Mouse (Mus musculus) lung, adult 2 months (tissue): ENCODE results near the gene 9230102O04Rik.

Experiments
- CTCF ChIP-seq: fragments of 200-500 bp; IDR thresholded peaks from 2 replicates; pipeline ENCODE4 v1.5.1; 2011; ENCODE audit warnings: mild to moderate bottlenecking, low read length, control low read depth; ENCODE audit not compliant: insufficient read depth
- POLR2A ChIP-seq: fragments of 200-500 bp; IDR thresholded peaks from 2 replicates; pipeline ENCODE4 v1.6.1; 2011; ENCODE audit warnings: low read depth, mild to moderate bottlenecking, control low read depth, low read length, borderline replicate concordance; ENCODE audit errors: extremely low read depth

- TF ChIP-seq POLR2A (no peak), CTCF (no peak)
These were observed 4.7 kb downstream of the 9230102O04Rik start for GRCm38 (mm10) chr2:9884533-9885216.
